Mouse (Mus musculus): ENCODE results near the gene Dock9. TPM values are rescaled to one million over a fixed set of nuclear protein-coding genes. Genes with fewer than 3 reads are reported as not detected.

The Dock9 gene
- polyA plus RNA-seq, 1 experiment from 2014 or later = 4.2 TPM

DNA sequence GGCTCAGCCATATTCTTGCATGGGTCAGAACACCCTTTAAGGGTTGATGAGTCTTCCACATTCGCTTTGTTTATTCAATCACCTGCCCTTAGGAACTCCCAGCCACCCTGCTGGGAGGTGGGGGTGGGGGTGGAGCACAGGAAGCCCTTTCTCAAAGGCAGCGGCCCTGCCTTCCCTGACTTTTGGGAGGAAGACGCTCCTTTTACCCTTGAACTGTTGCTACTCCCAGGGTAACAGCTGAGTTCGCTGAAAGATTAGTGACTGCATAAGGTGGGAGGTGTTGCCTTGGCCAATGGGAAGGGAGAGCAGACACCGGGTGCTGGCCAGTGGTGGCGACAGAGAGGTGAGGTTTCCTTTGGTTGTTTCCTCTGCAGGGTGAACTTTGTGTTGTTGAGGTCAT, 291.3 kb downstream of the Dock9 start:
- peaks cover 6% of the 10 kb centered on the region for H3K4me1 ChIP-seq (ENCODE audit: control insufficient read depth, insufficient read depth, low read length)
- H3K4me2 ChIP-seq = no peak overlapping the region
- 18% methylated on average over 6 of the region's 6 CpGs for WGBS
- no peak overlapping the region for H3K4me3 ChIP-seq (ENCODE audit: low read depth, low read length)
- DNase-seq (ENCODE audit: low spot score, missing footprints) (no peak), ATAC-seq (ENCODE audit: low FRiP score) (no peak)
- no peak overlapping the region for H3K9ac ChIP-seq (ENCODE audit: low read length)
- no peaks in the 10 kb centered on the region for H3K36me3 ChIP-seq (ENCODE audit: control insufficient read depth, insufficient read depth, low read length)
- H3K9me3 ChIP-seq (ENCODE audit: control insufficient read depth, low read length) = no peaks in the 10 kb centered on the region
- H3K27me3 ChIP-seq (ENCODE audit: control insufficient read depth, insufficient read depth, low read length) = peaks cover 22% of the 10 kb centered on the region
- H3K27ac ChIP-seq (ENCODE audit: low read depth, low read length) = no peak overlapping the region

DNA sequence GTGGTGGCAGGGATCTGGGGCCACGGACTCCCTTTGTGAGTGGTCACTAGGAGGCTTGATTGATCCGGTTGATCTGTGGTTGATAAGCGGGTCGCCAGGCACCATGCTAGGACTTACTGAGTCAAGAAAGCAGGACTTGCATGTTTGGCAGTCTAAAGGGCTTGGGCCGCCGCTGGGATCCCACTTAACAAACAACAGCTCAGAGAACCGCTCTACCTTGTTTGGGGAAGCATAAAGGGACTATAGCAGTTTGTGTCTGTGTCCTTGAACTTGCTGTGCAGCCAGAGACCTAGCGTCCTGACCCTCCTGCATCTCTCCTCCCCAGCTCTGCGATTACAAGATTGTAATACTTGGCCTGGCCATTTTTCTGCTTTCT, 292.2 kb downstream of the Dock9 start:
- DNase-seq (ENCODE audit: low spot score, missing footprints) = peak; percentile 89

DNA sequence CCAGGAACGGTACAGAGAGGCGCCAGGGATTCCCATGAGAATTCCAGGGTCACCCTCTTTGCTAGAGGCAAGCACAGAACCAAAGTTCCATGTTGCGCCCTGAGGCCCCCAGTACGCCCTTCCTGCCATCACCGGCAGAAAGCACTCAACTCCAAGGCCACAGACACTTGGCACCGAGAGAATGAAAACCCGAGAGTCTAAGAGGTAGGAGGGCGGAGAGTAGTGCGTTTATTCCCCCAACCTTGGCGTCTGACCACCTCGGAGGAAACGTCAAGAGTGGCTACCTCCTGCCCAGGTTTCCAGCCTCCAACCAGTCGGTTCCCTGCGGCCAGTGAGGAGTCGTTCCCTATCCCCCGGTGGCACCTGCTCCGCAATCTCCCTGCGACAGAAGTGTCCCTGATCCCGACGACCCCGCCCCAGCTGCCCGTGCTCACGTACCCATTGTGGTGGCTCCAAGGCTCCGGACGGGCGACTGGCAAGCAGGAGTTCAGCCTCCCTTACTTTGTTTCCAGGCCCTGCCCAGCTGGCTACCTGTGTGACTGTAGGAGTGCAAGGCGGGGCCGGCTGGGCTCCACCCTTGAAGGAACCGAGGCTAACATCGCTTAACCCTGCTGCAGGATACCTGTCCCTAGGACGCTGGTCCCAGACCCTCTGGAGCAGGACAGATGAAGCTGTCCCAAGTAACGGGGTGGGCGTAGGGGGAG, 292.7 kb downstream of the Dock9 start, which contains the start of gene Slc15a1:
Gene Slc15a1 (minus strand): TSS at position 472 of the 704 bp plus-strand sequence.
- Histone ChIP-seq H3K27me3 (ENCODE audit: control insufficient read depth, insufficient read depth, low read length) (peaks cover 22% of the 10 kb centered on the region), H3K4me1 (ENCODE audit: control insufficient read depth, insufficient read depth, low read length) (peaks cover 6% of the 10 kb centered on the region), H3K4me3 (ENCODE audit: low read depth, low read length) (peak within 1 kb of the TSS; percentile 15), H3K27ac (ENCODE audit: low read depth, low read length) (no peak within 1 kb of the TSS), H3K9ac (ENCODE audit: low read length) (peak within 1 kb of the TSS; percentile 16; the same call in 1 of the 2 replicates), H3K9me3 (ENCODE audit: control insufficient read depth, low read length) (no peaks in the 10 kb centered on the region), H3K36me3 (ENCODE audit: control insufficient read depth, insufficient read depth, low read length) (no peaks in the 10 kb centered on the region), H3K4me2 (peak within 1 kb of the TSS; percentile 38)
- ATAC-seq (ENCODE audit: low FRiP score) (peak; percentile 35), DNase-seq (ENCODE audit: low spot score, missing footprints) (peak; percentile 89)
- WGBS = 9% methylated on average over 33 of the region's 33 CpGs

More for the DNA sequence above, 292.2 kb downstream of the Dock9 start:
- no peaks in the 10 kb centered on the region for H3K36me3 ChIP-seq (ENCODE audit: control insufficient read depth, insufficient read depth, low read length)
- peak overlapping the region; percentile 38 for H3K4me2 ChIP-seq
- peak overlapping the region; percentile 15; the same call in 1 of the 2 replicates for H3K4me3 ChIP-seq (ENCODE audit: low read depth, low read length)
- peak overlapping the region; percentile 16; the same call in 1 of the 2 replicates for H3K9ac ChIP-seq (ENCODE audit: low read length)
- H3K27ac ChIP-seq (ENCODE audit: low read depth, low read length) = no peak overlapping the region
- WGBS = 19% methylated on average over 9 of the region's 9 CpGs
- no peaks in the 10 kb centered on the region for H3K9me3 ChIP-seq (ENCODE audit: control insufficient read depth, low read length)
- ATAC-seq (ENCODE audit: low FRiP score) = no peak; the same call in 1 of the 2 replicates
- peaks cover 6% of the 10 kb centered on the region for H3K4me1 ChIP-seq (ENCODE audit: control insufficient read depth, insufficient read depth, low read length)
- peaks cover 22% of the 10 kb centered on the region for H3K27me3 ChIP-seq (ENCODE audit: control insufficient read depth, insufficient read depth, low read length)

DNA sequence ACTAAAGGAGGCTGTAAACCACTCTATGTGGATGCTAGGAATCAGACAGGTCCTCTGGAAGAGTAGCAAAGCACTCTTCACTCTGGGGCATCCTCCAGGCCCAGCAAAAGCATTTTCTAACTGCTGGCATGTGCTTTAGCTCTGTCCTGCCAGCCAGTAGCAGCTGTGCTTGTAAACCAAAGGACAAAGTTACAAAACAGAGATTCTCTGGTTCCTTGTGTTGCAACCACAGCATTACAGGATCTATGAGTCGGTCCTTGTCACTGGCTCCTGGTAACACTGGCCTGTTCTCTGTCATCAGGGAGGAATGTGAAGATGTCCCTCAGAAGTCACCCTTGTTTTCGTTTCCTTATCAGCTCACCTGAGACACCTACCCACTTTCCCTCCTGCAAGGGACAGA, 297.1 kb downstream of the Dock9 start:
- Histone ChIP-seq H3K36me3 (ENCODE audit: control insufficient read depth, insufficient read depth, low read length) (no peaks in the 10 kb centered on the region), H3K27ac (ENCODE audit: low read depth, low read length) (no peak overlapping the region), H3K9me3 (ENCODE audit: control insufficient read depth, low read length) (no peaks in the 10 kb centered on the region), H3K9ac (ENCODE audit: low read length) (no peak overlapping the region), H3K4me3 (ENCODE audit: low read depth, low read length) (no peak overlapping the region), H3K27me3 (ENCODE audit: control insufficient read depth, insufficient read depth, low read length) (peaks cover 17% of the 10 kb centered on the region), H3K4me2 (no peak overlapping the region), H3K4me1 (ENCODE audit: control insufficient read depth, insufficient read depth, low read length) (peaks cover 6% of the 10 kb centered on the region)
- DNase-seq (ENCODE audit: low spot score, missing footprints) (peak; percentile 39), ATAC-seq (ENCODE audit: low FRiP score) (no peak)
- 73% methylated on average over 2 of the region's 2 CpGs for WGBS

DNA sequence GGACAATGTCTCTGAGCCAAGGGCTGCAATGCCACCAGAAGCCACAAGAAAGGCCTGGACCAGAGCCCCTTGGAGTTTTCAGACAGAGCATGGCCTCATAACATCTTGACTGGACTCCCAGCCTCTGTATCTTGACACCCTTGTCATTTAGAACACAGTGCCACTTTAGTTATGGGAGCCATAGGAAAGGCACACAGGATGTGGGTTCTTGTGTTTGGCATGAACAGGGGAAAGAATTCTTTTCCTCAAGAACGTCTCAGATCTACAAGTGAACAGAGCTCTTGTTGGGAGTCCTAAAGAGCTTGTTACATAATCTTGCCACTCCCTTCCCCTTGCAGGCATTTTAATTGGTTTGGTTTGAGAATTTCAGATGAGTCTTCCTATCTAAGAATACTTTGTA, 297.9 kb downstream of the Dock9 start:
- Histone ChIP-seq H3K4me2 (no peak overlapping the region), H3K9me3 (ENCODE audit: control insufficient read depth, low read length) (no peaks in the 10 kb centered on the region), H3K9ac (ENCODE audit: low read length) (no peak overlapping the region), H3K27me3 (ENCODE audit: control insufficient read depth, insufficient read depth, low read length) (peaks cover 9% of the 10 kb centered on the region), H3K4me1 (ENCODE audit: control insufficient read depth, insufficient read depth, low read length) (no peaks in the 10 kb centered on the region; the same call in 1 of the 2 replicates), H3K36me3 (ENCODE audit: control insufficient read depth, insufficient read depth, low read length) (no peaks in the 10 kb centered on the region), H3K27ac (ENCODE audit: low read depth, low read length) (no peak overlapping the region), H3K4me3 (ENCODE audit: low read depth, low read length) (no peak overlapping the region)
- WGBS = 61% methylated on average over 1 of the region's 1 CpGs
- ATAC-seq (ENCODE audit: low FRiP score) (no peak), DNase-seq (ENCODE audit: low spot score, missing footprints) (peak; percentile 73)

DNA sequence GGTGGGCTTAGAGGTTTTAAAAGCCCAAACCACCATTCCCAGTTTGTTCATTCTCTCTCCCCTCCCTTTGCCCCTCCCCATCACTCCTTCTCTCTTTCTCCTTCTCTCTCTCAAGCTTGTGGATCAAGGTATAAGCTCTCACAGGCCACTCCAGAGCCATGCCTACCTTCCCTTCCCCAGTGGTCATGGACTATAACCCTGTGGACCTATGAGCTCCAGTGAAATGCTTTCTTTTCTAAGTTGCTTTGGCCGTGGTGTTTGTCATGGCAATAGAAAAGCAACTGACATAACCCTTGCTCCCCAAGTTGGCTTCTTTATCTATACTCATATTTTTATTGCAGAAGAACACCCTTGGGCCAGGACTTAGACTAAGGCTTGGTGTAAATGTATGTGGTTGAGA, 299.8 kb downstream of the Dock9 start:
- Histone ChIP-seq H3K27me3 (ENCODE audit: control insufficient read depth, insufficient read depth, low read length) (no peaks in the 10 kb centered on the region), H3K4me3 (ENCODE audit: low read depth, low read length) (no peak overlapping the region), H3K9ac (ENCODE audit: low read length) (no peak overlapping the region), H3K27ac (ENCODE audit: low read depth, low read length) (no peak overlapping the region), H3K4me2 (no peak overlapping the region), H3K36me3 (ENCODE audit: control insufficient read depth, insufficient read depth, low read length) (no peaks in the 10 kb centered on the region), H3K4me1 (ENCODE audit: control insufficient read depth, insufficient read depth, low read length) (no peaks in the 10 kb centered on the region; the same call in 1 of the 2 replicates), H3K9me3 (ENCODE audit: control insufficient read depth, low read length) (no peaks in the 10 kb centered on the region)
- 88% methylated on average over 1 of the region's 1 CpGs for WGBS
- no peak for ATAC-seq (ENCODE audit: low FRiP score)
- no peak for DNase-seq (ENCODE audit: low spot score, missing footprints)

DNA sequence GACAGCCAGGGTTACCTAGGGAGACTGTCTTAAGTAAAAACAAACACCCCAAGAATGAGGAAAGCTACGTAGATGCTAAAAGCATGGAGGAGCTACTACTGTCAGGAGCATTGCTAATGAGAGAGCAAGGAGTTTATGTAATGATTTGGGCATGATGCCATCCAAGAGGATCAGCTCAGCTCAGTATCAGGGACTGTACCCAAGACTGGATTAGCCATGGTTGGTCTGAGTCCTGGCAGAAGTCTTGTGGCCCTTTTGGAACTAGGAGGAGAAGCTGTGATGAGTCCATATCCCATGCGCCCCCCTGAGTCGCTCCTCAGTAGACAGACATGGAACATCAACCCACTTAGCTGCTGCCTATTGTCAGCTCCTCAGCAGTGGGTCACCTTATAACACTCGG, 301.9 kb downstream of the Dock9 start:
- 80% methylated on average over 4 of the region's 4 CpGs for WGBS
- H3K9me3 ChIP-seq (ENCODE audit: control insufficient read depth, low read length) = no peaks in the 10 kb centered on the region
- H3K9ac ChIP-seq (ENCODE audit: low read length) = no peak overlapping the region
- no peak overlapping the region for H3K4me2 ChIP-seq
- no peak for ATAC-seq (ENCODE audit: low FRiP score)
- no peaks in the 10 kb centered on the region; the same call in 1 of the 2 replicates for H3K4me1 ChIP-seq (ENCODE audit: control insufficient read depth, insufficient read depth, low read length)
- no peak overlapping the region for H3K4me3 ChIP-seq (ENCODE audit: low read depth, low read length)
- DNase-seq (ENCODE audit: low spot score, missing footprints) = peak; percentile 26
- H3K36me3 ChIP-seq (ENCODE audit: control insufficient read depth, insufficient read depth, low read length) = no peaks in the 10 kb centered on the region
- no peaks in the 10 kb centered on the region for H3K27me3 ChIP-seq (ENCODE audit: control insufficient read depth, insufficient read depth, low read length)
- H3K27ac ChIP-seq (ENCODE audit: low read depth, low read length) = no peak overlapping the region

DNA sequence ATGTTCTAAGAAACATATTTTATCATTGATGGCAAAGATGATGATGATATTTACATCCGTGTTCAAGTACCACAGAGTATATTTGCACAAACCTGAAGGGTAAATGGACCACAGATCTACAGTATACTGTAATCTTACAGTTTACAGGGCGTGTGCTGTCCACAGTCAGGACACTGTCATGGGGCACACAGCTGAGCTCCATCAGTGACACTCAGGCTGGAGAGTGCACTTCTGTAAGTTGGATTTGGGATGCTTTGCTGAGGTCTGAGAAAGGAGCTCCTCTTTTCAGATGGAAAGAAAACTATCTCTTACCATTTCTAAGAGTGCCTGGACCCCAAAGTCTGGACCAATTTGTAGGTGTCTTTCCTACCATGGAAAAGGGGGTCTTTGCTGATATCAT, 302.5 kb downstream of the Dock9 start:
- Histone ChIP-seq H3K27me3 (ENCODE audit: control insufficient read depth, insufficient read depth, low read length) (no peaks in the 10 kb centered on the region), H3K27ac (ENCODE audit: low read depth, low read length) (no peak overlapping the region), H3K4me2 (no peak overlapping the region), H3K4me3 (ENCODE audit: low read depth, low read length) (no peak overlapping the region), H3K9ac (ENCODE audit: low read length) (no peak overlapping the region), H3K36me3 (ENCODE audit: control insufficient read depth, insufficient read depth, low read length) (no peaks in the 10 kb centered on the region), H3K4me1 (ENCODE audit: control insufficient read depth, insufficient read depth, low read length) (no peaks in the 10 kb centered on the region; the same call in 1 of the 2 replicates), H3K9me3 (ENCODE audit: control insufficient read depth, low read length) (no peaks in the 10 kb centered on the region)
- 83% methylated on average over 2 of the region's 2 CpGs for WGBS
- ATAC-seq (ENCODE audit: low FRiP score) (no peak), DNase-seq (ENCODE audit: low spot score, missing footprints) (peak; percentile 8)

DNA sequence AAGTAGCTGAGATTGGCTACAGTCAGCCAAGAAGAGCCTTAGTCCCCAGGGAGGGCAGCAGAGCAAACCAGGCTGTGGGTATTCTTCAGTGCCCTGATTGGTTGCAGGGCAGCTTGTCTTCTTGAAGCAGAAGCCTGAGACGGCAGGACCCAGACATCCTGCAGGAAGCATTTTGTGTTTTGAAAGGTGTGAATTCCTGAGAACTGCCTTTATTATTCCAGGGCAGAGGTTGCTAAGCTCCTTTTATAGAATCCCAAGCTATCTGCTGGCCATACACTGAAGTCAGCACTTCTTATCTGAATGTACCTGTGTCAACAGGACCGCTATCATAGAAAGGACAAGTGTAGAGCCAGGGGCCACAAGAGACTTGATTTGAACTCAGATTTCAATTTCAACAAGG, 303.4 kb downstream of the Dock9 start:
- ATAC-seq (ENCODE audit: low FRiP score) (no peak), DNase-seq (ENCODE audit: low spot score, missing footprints) (no peak)
- H3K27ac ChIP-seq (ENCODE audit: low read depth, low read length) = no peak overlapping the region
- no peak overlapping the region for H3K4me2 ChIP-seq
- 71% methylated on average over 2 of the region's 2 CpGs for WGBS
- no peaks in the 10 kb centered on the region; the same call in 1 of the 2 replicates for H3K4me1 ChIP-seq (ENCODE audit: control insufficient read depth, insufficient read depth, low read length)
- no peaks in the 10 kb centered on the region for H3K9me3 ChIP-seq (ENCODE audit: control insufficient read depth, low read length)
- no peaks in the 10 kb centered on the region for H3K27me3 ChIP-seq (ENCODE audit: control insufficient read depth, insufficient read depth, low read length)
- no peak overlapping the region for H3K9ac ChIP-seq (ENCODE audit: low read length)
- no peaks in the 10 kb centered on the region for H3K36me3 ChIP-seq (ENCODE audit: control insufficient read depth, insufficient read depth, low read length)
- no peak overlapping the region for H3K4me3 ChIP-seq (ENCODE audit: low read depth, low read length)
